Mouse (Mus musculus) hindbrain, embryonic 15.5 days (tissue): ENCODE measurements around the gene Dazap2. TPM values are rescaled to one million over a fixed set of nuclear protein-coding genes. Genes with fewer than 3 reads are reported as not detected.
"Not testable (repeated sequence)": the region's sequence is repeated elsewhere in the genome, so short reads cannot be mapped to it uniquely, and the experiment has no call there.

Experiments
- ATAC-seq: fragments of 200-750 bp; cut with Nextera tagmentation; 2 replicates; pipeline ENCODE4 v1.8.0; 2017; ENCODE audit warnings: low read depth, moderate number of reproducible peaks, moderate TSS enrichment; ENCODE audit not compliant: low FRiP score
- H3K27ac ChIP-seq: fragments of 300-500 bp; sonication (generic); replicated peaks from 2 replicates; pipeline ENCODE4 v1.5.1; 2015; ENCODE audit warnings: mild to moderate bottlenecking, inconsistent platforms
- H3K27me3 ChIP-seq: fragments of 300-500 bp; sonication (generic); 2 replicates; pipeline ENCODE4 v1.6.1; 2015; ENCODE audit warnings: control low read depth, inconsistent platforms
- H3K36me3 ChIP-seq: fragments of 300-500 bp; sonication (generic); 2 replicates; pipeline ENCODE4 v1.6.1; 2015; ENCODE audit warnings: control low read depth, inconsistent platforms
- H3K4me1 ChIP-seq: fragments of 300-500 bp; sonication (generic); replicated peaks from 2 replicates; pipeline ENCODE4 v1.6.1; 2015; ENCODE audit warnings: control low read depth, inconsistent platforms
- H3K4me2 ChIP-seq: fragments of 300-500 bp; sonication (generic); 2 replicates; pipeline ENCODE4 v1.6.1; 2015; ENCODE audit warnings: moderate library complexity, mild to moderate bottlenecking, inconsistent platforms
- H3K4me3 ChIP-seq: fragments of 300-500 bp; sonication (generic); 2 replicates; pipeline ENCODE4 v1.5.1; 2015; ENCODE audit warnings: mild to moderate bottlenecking, inconsistent platforms
- H3K9ac ChIP-seq: fragments of 300-500 bp; sonication (generic); 2 replicates; pipeline ENCODE4 v1.6.1; 2015; ENCODE audit warnings: inconsistent platforms
- H3K9me3 ChIP-seq: fragments of 300-500 bp; sonication (generic); 2 replicates; pipeline ENCODE4 v1.6.1; 2016; ENCODE audit warnings: control low read depth, inconsistent platforms
- WGBS: fragments of 180-500 bp; shearing (Covaris S2); methylation state at CpG from one replicate; pipeline ENCODE4 v1.1.7; 2015; 5-methylcytosine and 5-hydroxymethylcytosine counted together
- polyA plus RNA-seq: library from polyadenylated mRNA; unstranded; fragments of >200 nt; fragmentation: Nextera tagmentation; extraction: Ambion mirVana; gene quantifications from 2 replicates; pipeline ENCODE4 v1.2.1, GENCODE M21; 2015

Dazap2 gene
- polyA plus RNA-seq, 1 experiment from 2014 or later, result 130 TPM

GRCm38 (mm10) chr15:100612432-100612831 is 2.7 kb upstream of the Dazap2 start:
- no peak overlapping the region for H3K27ac ChIP-seq
- 67% methylated on average over 2 of the region's 2 CpGs for WGBS

GRCm38 (mm10) chr15:100613584-100613983 is 1.6 kb upstream of the Dazap2 start:
- H3K9me3 ChIP-seq, result no peaks in the 10 kb centered on the region
- H3K36me3 ChIP-seq, result peaks cover 11% of the 10 kb centered on the region
- WGBS, result 9% methylated on average over 16 of the region's 16 CpGs
- no peaks in the 10 kb centered on the region for H3K27me3 ChIP-seq
- peak overlapping the region; percentile 13 for H3K4me3 ChIP-seq
- H3K27ac ChIP-seq, result no peak overlapping the region
- peaks cover 27% of the 10 kb centered on the region for H3K4me1 ChIP-seq
- ATAC-seq, result no peak
- peak overlapping the region; percentile 81 for H3K4me2 ChIP-seq
- H3K9ac ChIP-seq, result no peak overlapping the region

More at GRCm38 (mm10) chr15:100612432-100612831, 2.7 kb upstream of the Dazap2 start:
- H3K4me2 ChIP-seq, result no peak overlapping the region
- ATAC-seq, result no peak
- no peak overlapping the region for H3K9ac ChIP-seq
- no peaks in the 10 kb centered on the region for H3K9me3 ChIP-seq
- no peak overlapping the region for H3K4me3 ChIP-seq
- H3K36me3 ChIP-seq, result no peaks in the 10 kb centered on the region
- H3K27me3 ChIP-seq, result no peaks in the 10 kb centered on the region
- H3K4me1 ChIP-seq, result peaks cover 27% of the 10 kb centered on the region

- Histone ChIP-seq H3K4me2 (peak overlapping the region; percentile 81), H3K9ac (peak overlapping the region; percentile 55), H3K4me3 (peak overlapping the region; percentile 82), H3K27ac (peak overlapping the region; percentile 97), H3K9me3 (no peaks in the 10 kb centered on the region), H3K27me3 (no peaks in the 10 kb centered on the region), H3K4me1 (peaks cover 27% of the 10 kb centered on the region), H3K36me3 (peaks cover 20% of the 10 kb centered on the region)
- ATAC-seq, result peak; percentile 1; the same call in 1 of the 2 replicates
- 9% methylated on average over 43 of the region's 43 CpGs for WGBS
Measured at GRCm38 (mm10) chr15:100614218-100614995, 742 bp upstream of the Dazap2 start.

- H3K9ac ChIP-seq, result peak overlapping the region; percentile 77
- peak overlapping the region; percentile 82 for H3K4me2 ChIP-seq
- peak overlapping the region; percentile 97 for H3K27ac ChIP-seq
- H3K36me3 ChIP-seq, result peaks cover 34% of the 10 kb centered on the region
- ATAC-seq, result peak; percentile 90
- H3K4me3 ChIP-seq, result peak overlapping the region; percentile 82
- no peaks in the 10 kb centered on the region for H3K27me3 ChIP-seq
- peaks cover 27% of the 10 kb centered on the region for H3K4me1 ChIP-seq
- under 1% methylated on average over 38 of the region's 43 CpGs for WGBS
- no peaks in the 10 kb centered on the region for H3K9me3 ChIP-seq
Measured at GRCm38 (mm10) chr15:100615825-100616220, 674 bp downstream of the Dazap2 start.

GRCm38 (mm10) chr15:100616221-100616620 is 1.1 kb downstream of the Dazap2 start:
- no peaks in the 10 kb centered on the region for H3K9me3 ChIP-seq
- peak overlapping the region; percentile 77 for H3K9ac ChIP-seq
- under 1% methylated on average over 19 of the region's 19 CpGs for WGBS
- H3K4me3 ChIP-seq, result peak overlapping the region; percentile 82
- peak overlapping the region; percentile 82 for H3K4me2 ChIP-seq
- H3K27me3 ChIP-seq, result no peaks in the 10 kb centered on the region
- peaks cover 27% of the 10 kb centered on the region for H3K4me1 ChIP-seq
- ATAC-seq, result peak; percentile 21; the same call in 1 of the 2 replicates
- H3K36me3 ChIP-seq, result peaks cover 35% of the 10 kb centered on the region
- peak overlapping the region; percentile 97 for H3K27ac ChIP-seq

GRCm38 (mm10) chr15:100619200-100619599 is 4.1 kb downstream of the Dazap2 start:
- H3K27ac ChIP-seq, result no peak overlapping the region
- no peaks in the 10 kb centered on the region for H3K9me3 ChIP-seq
- ATAC-seq, result no peak
- 88% methylated on average over 7 of the region's 7 CpGs for WGBS
- H3K4me3 ChIP-seq, result no peak overlapping the region
- no peak overlapping the region for H3K4me2 ChIP-seq
- peaks cover 35% of the 10 kb centered on the region for H3K36me3 ChIP-seq
- peaks cover 15% of the 10 kb centered on the region for H3K4me1 ChIP-seq
- no peak overlapping the region for H3K9ac ChIP-seq
- H3K27me3 ChIP-seq, result no peaks in the 10 kb centered on the region

GRCm38 (mm10) chr15:100621671-100622070 is 6.5 kb downstream of the Dazap2 start:
- not testable (repeated sequence) for H3K9me3 ChIP-seq, H3K4me3 ChIP-seq, H3K9ac ChIP-seq, H3K27me3 ChIP-seq, ATAC-seq, H3K27ac ChIP-seq, H3K4me2 ChIP-seq, H3K4me1 ChIP-seq
- H3K36me3 ChIP-seq, result peaks cover 35% of the 10 kb centered on the region
- 76% methylated on average over 9 of the region's 9 CpGs for WGBS

- no peak overlapping the region for H3K4me2 ChIP-seq
- H3K9me3 ChIP-seq, result no peaks in the 10 kb centered on the region
- no peak overlapping the region for H3K27ac ChIP-seq
- no peak overlapping the region for H3K9ac ChIP-seq
- H3K4me3 ChIP-seq, result no peak overlapping the region
- ATAC-seq, result no peak
- H3K27me3 ChIP-seq, result no peaks in the 10 kb centered on the region
- H3K4me1 ChIP-seq, result no peaks in the 10 kb centered on the region; the same call in 1 of the 2 replicates
- WGBS, result 83% methylated on average over 7 of the region's 7 CpGs
- H3K36me3 ChIP-seq, result peaks cover 35% of the 10 kb centered on the region
Measured at GRCm38 (mm10) chr15:100622164-100622563, 7.0 kb downstream of the Dazap2 start.

- WGBS, result 92% methylated on average over 9 of the region's 9 CpGs
- ATAC-seq, result no peak
- peaks cover 22% of the 10 kb centered on the region for H3K36me3 ChIP-seq
- H3K27ac ChIP-seq, result no peak overlapping the region
- no peak overlapping the region for H3K4me2 ChIP-seq
- no peaks in the 10 kb centered on the region for H3K9me3 ChIP-seq
- H3K27me3 ChIP-seq, result no peaks in the 10 kb centered on the region
- H3K4me3 ChIP-seq, result no peak overlapping the region
- H3K4me1 ChIP-seq, result no peaks in the 10 kb centered on the region
- no peak overlapping the region for H3K9ac ChIP-seq
Measured at GRCm38 (mm10) chr15:100623754-100624153, 8.6 kb downstream of the Dazap2 start.

GRCm38 (mm10) chr15:100624435-100624834 is 9.3 kb downstream of the Dazap2 start:
- WGBS, result 85% methylated on average over 3 of the region's 3 CpGs
- 0 out of 2 replicates have a peak, but pooled peaks cover 1% of the 10 kb centered on the region for H3K27me3 ChIP-seq
- H3K4me2 ChIP-seq, result no peak overlapping the region
- H3K9ac ChIP-seq, result no peak overlapping the region
- H3K4me3 ChIP-seq, result no peak overlapping the region
- H3K36me3 ChIP-seq, result peaks cover 15% of the 10 kb centered on the region
- no peaks in the 10 kb centered on the region for H3K9me3 ChIP-seq
- no peak for ATAC-seq
- H3K4me1 ChIP-seq, result no peaks in the 10 kb centered on the region
- no peak overlapping the region for H3K27ac ChIP-seq

GRCm38 (mm10) chr15:100627287-100627686 is 12.1 kb downstream of the Dazap2 start:
- 17% methylated on average over 10 of the region's 10 CpGs for WGBS

GRCm38 (mm10) chr15:100627774-100628370 is 12.7 kb downstream of the Dazap2 start:
- WGBS, result 6% methylated on average over 11 of the region's 11 CpGs
- 0 out of 2 replicates have a peak, but pooled peaks cover 2% of the 10 kb centered on the region for H3K27me3 ChIP-seq
- H3K27ac ChIP-seq, result no peak overlapping the region
- no peaks in the 10 kb centered on the region for H3K9me3 ChIP-seq
- no peak for ATAC-seq
- H3K4me3 ChIP-seq, result no peak overlapping the region
- no peak overlapping the region for H3K9ac ChIP-seq
- H3K4me2 ChIP-seq, result no peak overlapping the region
- no peaks in the 10 kb centered on the region for H3K36me3 ChIP-seq
- H3K4me1 ChIP-seq, result no peaks in the 10 kb centered on the region

More at GRCm38 (mm10) chr15:100627287-100627686, 12.1 kb downstream of the Dazap2 start:
- Histone ChIP-seq H3K4me2 (no peak overlapping the region), H3K9ac (no peak overlapping the region), H3K36me3 (no peaks in the 10 kb centered on the region), H3K27me3 (0 out of 2 replicates have a peak, but pooled peaks cover 2% of the 10 kb centered on the region), H3K27ac (no peak overlapping the region), H3K4me3 (no peak overlapping the region), H3K4me1 (no peaks in the 10 kb centered on the region), H3K9me3 (no peaks in the 10 kb centered on the region)
- ATAC-seq, result no peak
